Mouse (Mus musculus) liver, adult 2 months (tissue): ENCODE measurements at regions not wholly inside any gene's neighbourhood (a gene's known extent, or its start where the extent isn't known, plus 50 kb on each side); places are given as distances from the start of the nearest gene placed in this dataset.

Experiments used
- CTCF ChIP-seq: fragments of 200-500 bp; IDR thresholded peaks from 2 replicates; pipeline ENCODE4 v1.5.1; 2011; ENCODE audit warnings: low read depth, low read length, control low read depth
- POLR2A ChIP-seq: fragments of 200-500 bp; IDR thresholded peaks from 2 replicates; pipeline ENCODE4 v1.6.1; 2011; ENCODE audit warnings: low read length, control low read depth; ENCODE audit not compliant: insufficient read depth; ENCODE audit errors: extremely low read depth

DNA sequence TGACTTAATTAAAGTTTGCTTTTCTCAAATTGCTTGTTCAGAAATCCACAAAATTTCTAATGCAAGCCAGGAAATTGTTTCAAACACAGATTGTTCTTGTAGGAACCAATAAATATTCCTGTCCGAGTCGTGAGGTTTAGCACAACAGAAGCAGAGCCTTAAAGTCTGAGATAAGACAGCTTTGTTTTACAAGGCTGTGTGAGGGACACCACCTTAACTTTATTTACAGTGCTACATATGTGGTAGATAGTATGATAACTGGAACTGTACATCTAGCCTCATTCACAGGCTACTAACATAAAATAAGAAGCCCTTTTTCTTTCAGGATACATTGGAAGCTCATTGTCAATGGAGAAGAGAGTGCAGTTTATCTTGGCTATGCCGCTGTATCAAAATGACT, 602.8 kb downstream of the Tns3 start:
- no peak for TF ChIP-seq POLR2A
- no peak for TF ChIP-seq CTCF
